Mouse (Mus musculus) embryonic facial prominence, embryonic 14.5 days (tissue): ENCODE results near the gene Hecw2. TPM values are rescaled to one million over a fixed set of nuclear protein-coding genes. Genes with fewer than 3 reads are reported as not detected.

Experiments used
- ATAC-seq: fragments of 200-750 bp; cut with Nextera tagmentation; 2 replicates; pipeline ENCODE4 v1.8.0; 2017; ENCODE audit warnings: low read depth, moderate number of reproducible peaks, moderate TSS enrichment
- DNase-seq: peaks from one replicate; pipeline ENCODE4 v3.0.0-alpha.2; 2015; ENCODE audit warnings: low spot score
- H3K27ac ChIP-seq: fragments of 300-500 bp; sonication (generic); replicated peaks from 2 replicates; pipeline ENCODE4 v1.5.1; 2014; ENCODE audit warnings: low read depth, mild to moderate bottlenecking, low read length, moderate library complexity
- H3K27me3 ChIP-seq: fragments of 300-500 bp; sonication (generic); replicated peaks from 2 replicates; pipeline ENCODE4 v1.6.1; 2014; ENCODE audit warnings: low read length; ENCODE audit not compliant: control insufficient read depth, insufficient read depth
- H3K36me3 ChIP-seq: fragments of 300-500 bp; sonication (generic); 2 replicates; pipeline ENCODE4 v1.6.1; 2014; ENCODE audit warnings: low read length, mixed read lengths; ENCODE audit not compliant: control insufficient read depth, insufficient read depth
- H3K4me1 ChIP-seq: fragments of 300-500 bp; sonication (generic); 2 replicates; pipeline ENCODE4 v1.6.1; 2014; ENCODE audit warnings: antibody characterized with exemption, low read length; ENCODE audit not compliant: control insufficient read depth, insufficient read depth
- H3K4me2 ChIP-seq: fragments of 300-500 bp; sonication (generic); 2 replicates; pipeline ENCODE4 v1.6.1; 2014; ENCODE audit warnings: low read depth, mild to moderate bottlenecking, low read length, moderate library complexity, mixed read lengths
- H3K4me3 ChIP-seq: fragments of 300-500 bp; sonication (generic); 2 replicates; pipeline ENCODE4 v1.5.1; 2014; ENCODE audit warnings: low read depth, mild to moderate bottlenecking, low read length
- H3K9ac ChIP-seq: fragments of 300-500 bp; sonication (generic); 2 replicates; pipeline ENCODE4 v1.6.1; 2014; ENCODE audit warnings: low read depth, mild to moderate bottlenecking, low read length, moderate library complexity, mixed read lengths
- H3K9me3 ChIP-seq: fragments of 300-500 bp; sonication (generic); 2 replicates; pipeline ENCODE4 v1.6.1; 2016; ENCODE audit warnings: low read length; ENCODE audit not compliant: control insufficient read depth
- WGBS: fragments of 180-500 bp; shearing (Covaris S2); extraction: QIAGEN DNeasy Blood & Tissue Kit; methylation state at CpG from one replicate; pipeline ENCODE4 v1.1.7; 2014; 5-methylcytosine and 5-hydroxymethylcytosine counted together
- polyA plus RNA-seq: library from polyadenylated mRNA; unstranded; fragments of >200 nt; fragmentation: Nextera tagmentation; extraction: Ambion mirVana; gene quantifications from 2 replicates; pipeline ENCODE4 v1.2.1, GENCODE M21; 2014

Hecw2 gene
- polyA plus RNA-seq, 1 experiment from 2014 or later = 4.8 TPM

DNA sequence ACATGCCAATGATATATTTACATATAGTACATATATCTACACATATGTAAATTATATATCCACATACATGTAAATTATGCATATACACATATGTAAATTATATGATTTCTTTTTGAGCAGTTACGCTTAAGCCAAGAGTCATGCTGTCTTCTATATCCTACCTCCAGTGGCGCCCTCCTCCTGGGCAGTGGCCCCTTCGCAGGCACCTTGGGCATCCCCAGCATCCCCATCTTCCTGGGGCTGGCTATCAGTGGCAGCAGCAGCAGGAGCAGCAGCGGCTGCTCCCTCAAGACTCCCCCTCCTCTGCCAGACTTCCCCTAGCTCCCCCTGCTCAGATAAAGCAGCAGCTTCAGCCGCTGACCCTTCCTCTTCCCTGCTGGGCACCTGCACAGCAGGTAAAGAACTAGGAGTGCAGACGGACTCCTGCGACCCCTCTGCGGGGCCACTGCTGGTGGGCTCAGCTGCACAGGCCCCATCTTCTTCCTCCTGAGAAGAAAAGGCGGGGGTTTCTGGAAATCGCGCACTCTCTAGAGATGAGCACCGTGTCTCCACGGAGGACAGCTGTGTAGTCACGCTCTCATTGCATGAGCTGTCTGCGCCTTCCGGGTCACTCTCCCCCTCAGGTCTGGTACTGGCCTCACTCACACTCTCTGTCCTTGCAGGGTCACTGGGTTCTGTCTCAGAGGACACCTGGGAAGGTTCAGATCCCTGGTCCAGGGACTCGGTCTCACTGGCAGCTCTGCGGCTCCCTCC is 269.6 kb downstream of the Hecw2 start:
- DNase-seq (no peak), ATAC-seq (no peak)
- no peaks in the 10 kb centered on the region for H3K4me1 ChIP-seq
- no peaks in the 10 kb centered on the region for H3K36me3 ChIP-seq
- no peak overlapping the region for H3K4me3 ChIP-seq
- WGBS = 39% methylated on average over 15 of the region's 18 CpGs
- no peak overlapping the region for H3K9ac ChIP-seq
- H3K27me3 ChIP-seq = no peaks in the 10 kb centered on the region
- H3K4me2 ChIP-seq = no peak overlapping the region
- no peaks in the 10 kb centered on the region for H3K9me3 ChIP-seq
- H3K27ac ChIP-seq = no peak overlapping the region

DNA sequence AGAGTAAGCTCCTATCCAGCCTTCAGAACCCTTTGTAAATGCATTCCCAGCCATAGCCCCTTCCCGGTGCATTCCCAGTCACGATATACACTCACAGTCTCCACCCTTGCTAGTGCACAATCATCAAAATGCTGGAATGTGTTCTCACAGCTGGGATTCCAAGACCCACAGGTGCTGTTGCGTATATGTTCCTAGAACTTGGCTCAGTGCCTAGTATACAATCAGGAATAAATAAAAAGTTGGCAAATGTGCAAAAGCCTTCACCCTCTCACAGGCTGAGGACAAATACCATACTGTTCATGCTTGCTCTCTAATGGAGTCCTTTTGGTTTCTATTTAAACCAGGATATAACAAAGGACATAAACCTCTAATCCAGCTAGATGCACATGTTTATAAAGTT is 283.1 kb downstream of the Hecw2 start:
- peak; percentile 65 for ATAC-seq
- H3K4me2 ChIP-seq = no peak overlapping the region

GRCm38 (mm10) chr1:53910251-53910650 is 284.7 kb downstream of the Hecw2 start:
- H3K9me3 ChIP-seq = no peaks in the 10 kb centered on the region
- WGBS = 60% methylated on average over 1 of the region's 1 CpGs
- H3K4me3 ChIP-seq = no peak overlapping the region
- H3K4me2 ChIP-seq = no peak overlapping the region
- no peaks in the 10 kb centered on the region for H3K4me1 ChIP-seq
- DNase-seq (no peak), ATAC-seq (no peak)
- no peak overlapping the region for H3K27ac ChIP-seq
- H3K36me3 ChIP-seq = no peaks in the 10 kb centered on the region
- no peaks in the 10 kb centered on the region for H3K27me3 ChIP-seq
- no peak overlapping the region for H3K9ac ChIP-seq

More for the DNA sequence above, 283.1 kb downstream of the Hecw2 start:
- Histone ChIP-seq H3K27ac (no peak overlapping the region), H3K27me3 (no peaks in the 10 kb centered on the region), H3K4me1 (no peaks in the 10 kb centered on the region), H3K9ac (no peak overlapping the region), H3K4me3 (no peak overlapping the region), H3K9me3 (no peaks in the 10 kb centered on the region), H3K36me3 (no peaks in the 10 kb centered on the region)
- peak; percentile 73 for DNase-seq
- 14% methylated on average over 3 of the region's 3 CpGs for WGBS

GRCm38 (mm10) chr1:53909118-53909517 is 285.9 kb downstream of the Hecw2 start:
- 7% methylated on average over 3 of the region's 3 CpGs for WGBS
- DNase-seq (peak; percentile 87), ATAC-seq (peak; percentile 66; the same call in 1 of the 2 replicates)
- Histone ChIP-seq H3K27me3 (no peaks in the 10 kb centered on the region), H3K36me3 (no peaks in the 10 kb centered on the region), H3K9me3 (no peaks in the 10 kb centered on the region), H3K4me3 (no peak overlapping the region), H3K4me2 (no peak overlapping the region), H3K4me1 (no peaks in the 10 kb centered on the region), H3K27ac (no peak overlapping the region), H3K9ac (no peak overlapping the region)

GRCm38 (mm10) chr1:53906175-53906574 is 288.8 kb downstream of the Hecw2 start:
- H3K27me3 ChIP-seq = no peaks in the 10 kb centered on the region
- H3K36me3 ChIP-seq = peaks cover 7% of the 10 kb centered on the region; the same call in 1 of the 2 replicates
- no peak overlapping the region for H3K9ac ChIP-seq
- no peak overlapping the region for H3K4me3 ChIP-seq
- no peaks in the 10 kb centered on the region for H3K4me1 ChIP-seq
- H3K9me3 ChIP-seq = no peaks in the 10 kb centered on the region
- H3K4me2 ChIP-seq = no peak overlapping the region
- 56% methylated on average over 3 of the region's 3 CpGs for WGBS
- ATAC-seq (no peak), DNase-seq (peak; percentile 14)
- no peak overlapping the region for H3K27ac ChIP-seq

- Histone ChIP-seq H3K4me1 (no peaks in the 10 kb centered on the region), H3K9me3 (no peaks in the 10 kb centered on the region), H3K27ac (no peak overlapping the region), H3K36me3 (peaks cover 7% of the 10 kb centered on the region; the same call in 1 of the 2 replicates), H3K9ac (no peak overlapping the region), H3K4me2 (no peak overlapping the region), H3K27me3 (no peaks in the 10 kb centered on the region), H3K4me3 (no peak overlapping the region)
- DNase-seq (no peak), ATAC-seq (no peak)
- WGBS = 91% methylated on average over 2 of the region's 2 CpGs
Measured at GRCm38 (mm10) chr1:53900416-53900815, 294.6 kb downstream of the Hecw2 start.

- Histone ChIP-seq H3K27me3 (no peaks in the 10 kb centered on the region), H3K36me3 (no peaks in the 10 kb centered on the region), H3K4me3 (no peak overlapping the region), H3K27ac (no peak overlapping the region), H3K9ac (no peak overlapping the region), H3K4me2 (no peak overlapping the region), H3K4me1 (no peaks in the 10 kb centered on the region), H3K9me3 (no peaks in the 10 kb centered on the region)
- 82% methylated on average over 5 of the region's 5 CpGs for WGBS
- ATAC-seq (no peak), DNase-seq (no peak)
Measured at GRCm38 (mm10) chr1:53894299-53894698, 300.7 kb downstream of the Hecw2 start.

DNA sequence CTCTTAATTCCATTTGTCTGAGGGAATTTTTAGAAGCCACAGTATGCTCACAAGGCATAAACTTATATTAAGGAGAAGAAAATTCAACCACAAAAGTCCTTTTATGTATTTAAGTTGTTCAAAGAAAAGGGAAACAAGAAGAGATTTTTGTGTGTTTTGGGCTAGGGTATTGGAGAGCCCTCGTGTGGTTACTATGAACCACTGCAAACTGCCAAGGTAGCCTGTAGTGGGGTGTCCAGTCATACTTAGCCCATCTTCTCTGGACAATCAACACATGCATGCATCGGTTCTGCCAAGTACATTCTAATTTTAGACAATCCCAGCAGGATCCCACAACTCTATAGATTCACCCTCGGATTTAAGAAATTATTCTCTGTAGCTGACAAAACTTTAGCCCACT is 304.6 kb downstream of the Hecw2 start:
- Histone ChIP-seq H3K4me2 (no peak overlapping the region), H3K27me3 (no peaks in the 10 kb centered on the region), H3K4me1 (no peaks in the 10 kb centered on the region), H3K36me3 (no peaks in the 10 kb centered on the region), H3K4me3 (no peak overlapping the region), H3K27ac (no peak overlapping the region), H3K9ac (no peak overlapping the region), H3K9me3 (no peaks in the 10 kb centered on the region)
- ATAC-seq (no peak), DNase-seq (peak; percentile 35)
- 44% methylated on average over 3 of the region's 3 CpGs for WGBS

- no peak overlapping the region for H3K4me3 ChIP-seq
- no peak overlapping the region for H3K4me2 ChIP-seq
- H3K9me3 ChIP-seq = no peaks in the 10 kb centered on the region
- H3K27ac ChIP-seq = no peak overlapping the region
- DNase-seq (no peak), ATAC-seq (no peak)
- H3K4me1 ChIP-seq = no peaks in the 10 kb centered on the region
- no peak overlapping the region for H3K9ac ChIP-seq
- H3K36me3 ChIP-seq = 0 out of 2 replicates have a peak, but pooled peaks cover 4% of the 10 kb centered on the region
- no peaks in the 10 kb centered on the region for H3K27me3 ChIP-seq
- 86% methylated on average over 3 of the region's 3 CpGs for WGBS
Measured at GRCm38 (mm10) chr1:53889806-53890205, 305.2 kb downstream of the Hecw2 start.
